Mouse (Mus musculus) heart, embryonic 16.5 days (tissue): ENCODE data around the gene Capn8. TPM values are rescaled to one million over a fixed set of nuclear protein-coding genes. Genes with fewer than 3 reads are reported as not detected.
"Not testable (repeated sequence)": the region's sequence is repeated elsewhere in the genome, so short reads cannot be mapped to it uniquely, and the experiment has no call there.

Experiments used
- ATAC-seq: fragments of 200-750 bp; cut with Nextera tagmentation; replicated peaks from 2 replicates; pipeline ENCODE4 v1.8.0; 2017; ENCODE audit warnings: moderate number of reproducible peaks; ENCODE audit not compliant: insufficient read depth, low FRiP score; ENCODE audit errors: extremely low read depth
- H3K27ac ChIP-seq: fragments of 300-500 bp; sonication (generic); 2 replicates; pipeline ENCODE4 v1.5.1; 2014; ENCODE audit warnings: mild to moderate bottlenecking, low read length, control low read depth, moderate library complexity
- H3K27me3 ChIP-seq: fragments of 300-500 bp; sonication (generic); 2 replicates; pipeline ENCODE4 v1.6.1; 2014; ENCODE audit warnings: low read length, mixed read lengths; ENCODE audit not compliant: control insufficient read depth, insufficient read depth
- H3K36me3 ChIP-seq: fragments of 300-500 bp; sonication (generic); 2 replicates; pipeline ENCODE4 v1.6.1; 2014; ENCODE audit not compliant: control insufficient read depth, insufficient read depth
- H3K4me1 ChIP-seq: fragments of 300-500 bp; sonication (generic); 2 replicates; pipeline ENCODE4 v1.6.1; 2014; ENCODE audit warnings: low read length, mixed read lengths; ENCODE audit not compliant: control insufficient read depth, insufficient read depth
- H3K4me2 ChIP-seq: fragments of 300-500 bp; sonication (generic); 2 replicates; pipeline ENCODE4 v1.6.1; 2014; ENCODE audit warnings: low read depth, mild to moderate bottlenecking, control low read depth, low read length
- H3K4me3 ChIP-seq: fragments of 300-500 bp; sonication (generic); 2 replicates; pipeline ENCODE4 v1.5.1; 2014; ENCODE audit warnings: mild to moderate bottlenecking, control low read depth, low read length
- H3K9ac ChIP-seq: fragments of 300-500 bp; sonication (generic); 2 replicates; pipeline ENCODE4 v1.6.1; 2014; ENCODE audit warnings: low read length, control low read depth
- H3K9me3 ChIP-seq: fragments of 300-500 bp; sonication (generic); replicated peaks from 2 replicates; pipeline ENCODE4 v1.6.1; 2016; ENCODE audit warnings: low read length; ENCODE audit not compliant: control insufficient read depth
- WGBS: fragments of 180-500 bp; shearing (Covaris S2); extraction: QIAGEN DNeasy Blood & Tissue Kit; methylation state at CpG from one replicate; pipeline ENCODE4 v1.1.7; 2014; 5-methylcytosine and 5-hydroxymethylcytosine counted together
- polyA plus RNA-seq: library from polyadenylated mRNA; unstranded; fragments of >200 nt; fragmentation: Nextera tagmentation; extraction: Ambion mirVana; gene quantifications from 2 replicates; pipeline ENCODE4 v1.2.1, GENCODE M21; 2015

Gene Capn8
- polyA plus RNA-seq, 1 experiment from 2014 or later: not detected

DNA sequence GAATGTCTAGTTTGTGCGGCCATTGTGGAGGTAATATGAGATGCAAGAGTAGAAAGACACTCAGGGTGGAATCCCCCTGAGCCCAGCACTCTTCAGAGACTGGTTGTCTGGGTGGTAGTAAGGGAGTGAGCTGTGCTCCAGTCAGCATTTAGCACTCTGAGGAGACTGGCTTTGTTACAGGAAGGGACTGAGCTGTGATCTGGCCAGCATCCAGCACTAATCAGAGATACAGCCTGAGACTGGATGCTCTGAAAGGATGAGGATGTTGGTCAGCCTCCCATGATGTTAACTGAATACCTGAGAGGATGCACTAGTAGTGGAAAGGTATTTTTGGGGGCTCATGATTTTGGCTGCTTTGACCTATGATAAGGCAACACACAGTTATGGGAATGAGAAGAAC is 61.4 kb downstream of the Capn8 start:
- 56% methylated on average over 1 of the region's 1 CpGs for WGBS
- Histone ChIP-seq H3K9ac (no peak overlapping the region), H3K4me3 (no peak overlapping the region), H3K9me3 (no peaks in the 10 kb centered on the region), H3K27ac (no peak overlapping the region), H3K27me3 (no peaks in the 10 kb centered on the region), H3K4me1 (no peaks in the 10 kb centered on the region), H3K4me2 (no peak overlapping the region), H3K36me3 (no peaks in the 10 kb centered on the region)
- ATAC-seq: no peak

- WGBS: 86% methylated on average over 4 of the region's 4 CpGs
- no peak overlapping the region for H3K27ac ChIP-seq
- H3K27me3 ChIP-seq: no peaks in the 10 kb centered on the region
- 0 out of 2 replicates have a peak, but pooled peaks cover 2% of the 10 kb centered on the region for H3K4me1 ChIP-seq
- H3K4me3 ChIP-seq: no peak overlapping the region
- H3K9ac ChIP-seq: no peak overlapping the region
- no peaks in the 10 kb centered on the region for H3K36me3 ChIP-seq
- H3K9me3 ChIP-seq: no peaks in the 10 kb centered on the region
- no peak overlapping the region for H3K4me2 ChIP-seq
- ATAC-seq: no peak
Measured at GRCm38 (mm10) chr1:182629228-182629627, 64.4 kb downstream of the Capn8 start.

- 54% methylated on average over 12 of the region's 12 CpGs for WGBS
- ATAC-seq: no peak
- H3K36me3 ChIP-seq: no peaks in the 10 kb centered on the region
Measured at GRCm38 (mm10) chr1:182633712-182634294, 69.0 kb downstream of the Capn8 start.

DNA sequence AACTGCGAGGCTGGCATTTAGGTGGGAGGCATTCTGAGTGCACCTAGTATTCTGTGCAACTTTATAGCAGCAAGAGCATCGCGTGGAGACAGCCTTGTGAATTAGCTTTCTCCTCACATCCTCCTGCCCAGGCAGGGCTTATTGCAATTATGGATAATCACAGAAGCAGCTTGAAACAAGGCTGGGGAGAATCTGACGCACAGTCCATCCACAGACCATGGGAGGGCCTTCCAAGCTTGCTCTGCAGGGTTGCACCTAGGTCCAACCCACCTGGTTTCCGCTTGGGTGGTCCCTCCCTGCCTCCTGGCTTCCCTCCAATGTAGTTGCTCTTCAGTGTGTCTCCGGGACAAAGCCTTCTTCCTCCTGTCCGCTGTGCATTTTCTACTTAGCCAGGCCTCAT is 74.2 kb downstream of the Capn8 start:
- ATAC-seq: no peak

More at GRCm38 (mm10) chr1:182633712-182634294, 69.0 kb downstream of the Capn8 start:
- Histone ChIP-seq H3K4me1 (0 out of 2 replicates have a peak, but pooled peaks cover 2% of the 10 kb centered on the region), H3K9ac (no peak overlapping the region), H3K4me2 (no peak overlapping the region), H3K4me3 (no peak overlapping the region), H3K9me3 (no peaks in the 10 kb centered on the region), H3K27ac (no peak overlapping the region), H3K27me3 (no peaks in the 10 kb centered on the region)

GRCm38 (mm10) chr1:182639456-182639855 is 74.6 kb downstream of the Capn8 start:
- ATAC-seq: no peak
- Histone ChIP-seq H3K4me2 (no peak overlapping the region), H3K4me1 (no peaks in the 10 kb centered on the region), H3K27ac (no peak overlapping the region), H3K27me3 (no peaks in the 10 kb centered on the region), H3K36me3 (no peaks in the 10 kb centered on the region), H3K4me3 (no peak overlapping the region), H3K9ac (no peak overlapping the region), H3K9me3 (no peaks in the 10 kb centered on the region)
- 84% methylated on average over 5 of the region's 5 CpGs for WGBS

More for the DNA sequence above, 74.2 kb downstream of the Capn8 start:
- Histone ChIP-seq H3K36me3 (no peaks in the 10 kb centered on the region), H3K4me2 (no peak overlapping the region), H3K27ac (no peak overlapping the region), H3K27me3 (no peaks in the 10 kb centered on the region), H3K9me3 (no peaks in the 10 kb centered on the region), H3K9ac (no peak overlapping the region), H3K4me1 (no peaks in the 10 kb centered on the region), H3K4me3 (no peak overlapping the region)
- WGBS: 68% methylated on average over 7 of the region's 7 CpGs

- WGBS: 39% methylated on average over 4 of the region's 4 CpGs
- Histone ChIP-seq H3K9ac (no peak overlapping the region), H3K4me1 (no peaks in the 10 kb centered on the region), H3K4me2 (no peak overlapping the region), H3K36me3 (no peaks in the 10 kb centered on the region), H3K27me3 (no peaks in the 10 kb centered on the region), H3K27ac (no peak overlapping the region), H3K9me3 (no peaks in the 10 kb centered on the region), H3K4me3 (no peak overlapping the region)
- no peak for ATAC-seq
Measured at GRCm38 (mm10) chr1:182640094-182640493, 75.3 kb downstream of the Capn8 start.

- Histone ChIP-seq H3K27ac (no peak overlapping the region), H3K36me3 (no peaks in the 10 kb centered on the region), H3K9ac (no peak overlapping the region), H3K4me1 (no peaks in the 10 kb centered on the region), H3K4me2 (no peak overlapping the region), H3K27me3 (no peaks in the 10 kb centered on the region), H3K4me3 (no peak overlapping the region), H3K9me3 (no peaks in the 10 kb centered on the region)
- WGBS: 73% methylated on average over 2 of the region's 2 CpGs
- ATAC-seq: no peak
Measured at GRCm38 (mm10) chr1:182642779-182643178, 78.0 kb downstream of the Capn8 start.

DNA sequence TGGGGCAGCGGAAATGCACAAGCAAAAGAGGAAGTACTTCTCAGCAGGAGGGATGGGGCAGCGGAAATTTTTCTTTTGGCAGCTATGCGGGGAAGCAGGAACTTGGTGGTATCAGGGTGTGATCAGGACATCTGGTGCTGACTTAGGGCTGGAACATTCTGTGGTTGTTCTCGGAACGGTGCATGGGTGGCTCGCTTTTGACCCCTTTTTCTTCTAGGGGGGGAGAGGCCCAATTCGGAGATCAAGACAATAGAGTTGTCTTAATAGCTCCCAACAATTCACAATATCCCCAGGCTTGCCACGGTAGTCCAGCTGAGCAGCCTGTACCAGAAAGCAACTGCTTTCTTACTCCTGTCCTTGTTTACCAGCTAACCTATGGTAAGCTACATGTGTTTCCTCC is 79.6 kb downstream of the Capn8 start:
- H3K36me3 ChIP-seq, H3K27me3 ChIP-seq, H3K27ac ChIP-seq, ATAC-seq, H3K4me3 ChIP-seq, H3K9ac ChIP-seq, H3K9me3 ChIP-seq, H3K4me2 ChIP-seq, H3K4me1 ChIP-seq: not testable (repeated sequence)
- 96% methylated on average over 8 of the region's 8 CpGs for WGBS

DNA sequence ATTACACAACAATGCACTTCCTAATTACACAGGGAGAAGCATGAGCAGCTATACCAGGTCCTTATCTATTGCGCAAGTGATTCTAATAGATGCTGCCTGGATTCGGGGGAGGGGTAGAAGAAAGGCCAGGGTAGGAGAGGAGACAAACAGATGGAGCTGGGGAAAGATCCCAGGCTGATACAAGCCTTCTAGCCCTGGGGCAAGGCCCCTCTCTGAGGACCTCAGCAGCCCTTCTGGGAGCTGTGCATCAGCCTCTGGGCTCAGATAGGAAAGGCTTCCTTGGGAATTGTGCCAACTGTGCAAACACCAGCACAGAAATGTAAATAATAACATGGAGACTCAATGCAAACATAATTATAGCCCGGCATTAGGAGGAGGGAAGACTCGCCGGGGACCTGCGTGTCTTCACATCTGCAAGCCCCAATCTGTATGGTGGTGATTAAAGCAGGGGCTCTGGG is 80.4 kb downstream of the Capn8 start:
- no peak for ATAC-seq
- no peak overlapping the region for H3K4me3 ChIP-seq
- no peak overlapping the region for H3K4me2 ChIP-seq
- no peaks in the 10 kb centered on the region for H3K4me1 ChIP-seq
- no peaks in the 10 kb centered on the region for H3K36me3 ChIP-seq
- H3K27me3 ChIP-seq: no peaks in the 10 kb centered on the region
- no peak overlapping the region for H3K9ac ChIP-seq
- 46% methylated on average over 6 of the region's 6 CpGs for WGBS
- no peak overlapping the region for H3K27ac ChIP-seq
- no peaks in the 10 kb centered on the region for H3K9me3 ChIP-seq
